ENCODE assay signal across 18 mouse cellular contexts in genomic region chr2:50337596-50337995, GRCm38 (mm10). TPM values are rescaled to one million over a fixed set of nuclear protein-coding genes. Genes with fewer than 3 reads are reported as not detected.
A peak's percentile ranks its signal among the peaks of the same experiment; 100 is the strongest.
DNase-seq lines count a peak whose midpoint lies in the region; ATAC-seq and TF ChIP-seq lines count a peak whose summit lies in the region.
"Had no signal": no experiment of that assay in that cellular context is flagged by ENCODE, and none has a peak within 500 bp of the region (broad histone marks: within the 10 kb centered on the region; RNA-seq: fewer than 3 reads in every experiment).

No protein-coding gene starts in this region.

- H3K79me2 ChIP-seq in liver, adult 2 months (ENCODE audit: control insufficient read depth, insufficient read depth, low read length): no peaks in the 10 kb centered on the region

- DNase-seq in cerebellum, postnatal 10 days: peak; percentile 18 to 30
- DNase-seq in cerebellum, adult 18-20 months: no peak
- peak; percentile 73 for DNase-seq in liver, adult 2 months (ENCODE audit: extremely low read depth, low read depth, low spot score)
- no peak for DNase-seq in liver, embryonic 11.5 days (ENCODE audit: low spot score)
- peak; percentile 8 for DNase-seq in R1 (ENCODE audit: low read depth, low spot score)
- no peak for DNase-seq in thymus, postnatal 25 days
- DNase-seq: adrenal gland, adult 8-10 months; adrenal gland, postnatal 14 days; adrenal gland, postnatal 36 days; cerebellum, adult 9-11 months; cerebellum, postnatal 36 days; forebrain, postnatal 0 days had no signal

- H3K4me1 ChIP-seq in liver, adult 2 months (ENCODE audit: control insufficient read depth, insufficient read depth, low read length): peaks cover 2% of the 10 kb centered on the region; the same call in 1 of the 2 replicates
- no peaks in the 10 kb centered on the region for H3K4me1 ChIP-seq in liver, embryonic 11.5 days (replicated peaks; ENCODE audit: control insufficient read depth, insufficient read depth, low read length)
- no peaks in the 10 kb centered on the region for H3K4me1 ChIP-seq in intestine, embryonic 16.5 days (ENCODE audit: control insufficient read depth, insufficient read depth, low read length)
- H3K4me1 ChIP-seq: embryonic facial prominence, embryonic 12.5 days; forebrain, embryonic 13.5 days; forebrain, embryonic 15.5 days had no signal

- no peak overlapping the region for H3K4me3 ChIP-seq in liver, adult 2 months (ENCODE audit: insufficient read depth, low read depth, low read length)
- no peak overlapping the region for H3K4me3 ChIP-seq in liver, embryonic 11.5 days (ENCODE audit: low read depth, low read length)
- no peak overlapping the region for H3K4me3 ChIP-seq in intestine, embryonic 16.5 days (ENCODE audit: low read length)
- H3K4me3 ChIP-seq: embryonic facial prominence, embryonic 10.5 days; embryonic facial prominence, embryonic 12.5 days; forebrain, embryonic 13.5 days; forebrain, embryonic 15.5 days had no signal

- H3K27me3 ChIP-seq in liver, adult 2 months (ENCODE audit: control insufficient read depth, insufficient read depth, low read length): no peaks in the 10 kb centered on the region
- no peaks in the 10 kb centered on the region for H3K27me3 ChIP-seq in liver, embryonic 11.5 days (replicated peaks; ENCODE audit: control insufficient read depth, insufficient read depth, low read length)
- no peaks in the 10 kb centered on the region for H3K27me3 ChIP-seq in intestine, embryonic 16.5 days (replicated peaks; ENCODE audit: control insufficient read depth, insufficient read depth, low read length)
- H3K27me3 ChIP-seq: embryonic facial prominence, embryonic 12.5 days; forebrain, embryonic 13.5 days; forebrain, embryonic 15.5 days; Patski had no signal

- no peak for TF ChIP-seq POLR2A in liver, adult 2 months (IDR thresholded peaks at IDR 0.05; ENCODE audit: extremely low read depth, insufficient read depth, low read length)

- no peaks in the 10 kb centered on the region for H3K9me3 ChIP-seq in liver, embryonic 11.5 days (ENCODE audit: control insufficient read depth, low read length)
- no peaks in the 10 kb centered on the region for H3K9me3 ChIP-seq in intestine, embryonic 16.5 days (ENCODE audit: control insufficient read depth, low read length)
- H3K9me3 ChIP-seq: embryonic facial prominence, embryonic 10.5 days; embryonic facial prominence, embryonic 12.5 days; forebrain, embryonic 13.5 days; forebrain, embryonic 15.5 days had no signal

- H3K4me2 ChIP-seq in liver, embryonic 11.5 days: no peak overlapping the region
- H3K4me2 ChIP-seq in intestine, embryonic 16.5 days (ENCODE audit: low read depth, low read length): no peak overlapping the region
- H3K4me2 ChIP-seq: embryonic facial prominence, embryonic 12.5 days; forebrain, embryonic 13.5 days; forebrain, embryonic 15.5 days had no signal

- no peaks in the 10 kb centered on the region for H3K36me3 ChIP-seq in liver, adult 2 months (ENCODE audit: control insufficient read depth, insufficient read depth, low read length)
- H3K36me3 ChIP-seq in liver, embryonic 11.5 days (ENCODE audit: control insufficient read depth, insufficient read depth, low read length): no peaks in the 10 kb centered on the region
- no peaks in the 10 kb centered on the region for H3K36me3 ChIP-seq in intestine, embryonic 16.5 days (ENCODE audit: control insufficient read depth, insufficient read depth, low read length)
- H3K36me3 ChIP-seq: embryonic facial prominence, embryonic 10.5 days; embryonic facial prominence, embryonic 12.5 days; forebrain, embryonic 15.5 days had no signal

- H3K27ac ChIP-seq in liver, adult 2 months (replicated peaks; ENCODE audit: insufficient read depth, low read depth, low read length): no peak overlapping the region
- no peak overlapping the region for H3K27ac ChIP-seq in liver, embryonic 11.5 days (ENCODE audit: low read depth, low read length)
- no peak overlapping the region for H3K27ac ChIP-seq in intestine, embryonic 16.5 days (ENCODE audit: low read length)
- H3K27ac ChIP-seq: embryonic facial prominence, embryonic 10.5 days; embryonic facial prominence, embryonic 12.5 days; forebrain, embryonic 13.5 days; forebrain, embryonic 15.5 days had no signal

- H3K9ac ChIP-seq in liver, adult 2 months (ENCODE audit: low read depth, low read length): no peak overlapping the region
- H3K9ac ChIP-seq in liver, embryonic 11.5 days (ENCODE audit: low read depth, low read length): no peak overlapping the region
- no peak overlapping the region for H3K9ac ChIP-seq in intestine, embryonic 16.5 days (ENCODE audit: low read depth, low read length)
- H3K9ac ChIP-seq: embryonic facial prominence, embryonic 12.5 days; forebrain, embryonic 13.5 days; forebrain, embryonic 15.5 days; forebrain, postnatal 0 days had no signal

- 17% methylated on average over 1 of the region's 1 CpGs for WGBS in liver, adult 2 months
- 77% methylated on average over 1 of the region's 1 CpGs for WGBS in liver, embryonic 11.5 days
- WGBS in intestine, embryonic 16.5 days: 79% methylated on average over 1 of the region's 1 CpGs

- ATAC-seq in liver, embryonic 11.5 days (replicated peaks; ENCODE audit: low FRiP score): no peak
- no peak for ATAC-seq in intestine, embryonic 16.5 days
- ATAC-seq: forebrain, embryonic 13.5 days; forebrain, embryonic 15.5 days; forebrain, postnatal 0 days; Patski had no signal

- no peak for TF ChIP-seq CTCF in liver, adult 2 months (IDR thresholded peaks at IDR 0.05; ENCODE audit: low read depth, low read length)

RNA-seq across cellular contexts. Expression of gene Mmadhc, which starts 41.0 kb away (rescaled TPM):
- 72.1 and 74.2 TPM in 2 replicates for total RNA-seq in liver, adult 2 months (2014; rRNA removed)
- 37.9 and 47.9 TPM in 2 replicates for polyA plus RNA-seq in liver, adult 2 months (2012; rRNA removed)
- 136 and 139 TPM in 2 replicates for polyA plus RNA-seq in liver, embryonic 11.5 days (2014; fragmentation: Nextera tagmentation; extraction: Ambion mirVana)
- polyA plus RNA-seq in intestine, embryonic 16.5 days (2015; fragmentation: Nextera tagmentation; extraction: Ambion mirVana): 142 and 153 TPM in 2 replicates

Comparison
In these comparisons a context has a peak if more than half of its experiments do, and no peak if none do; other contexts are left out.
1. DNase-seq: peak in cerebellum, postnatal 10 days (2 of 2), liver, adult 2 months (single experiment) and R1 (single experiment); none in cerebellum, adult 18-20 months (0 of 2), liver, embryonic 11.5 days (single experiment) and thymus, postnatal 25 days (single experiment).